Mouse (Mus musculus): ENCODE data around the gene Cgn.
"Not testable (repeated sequence)": the region's sequence is repeated elsewhere in the genome, so short reads cannot be mapped to it uniquely, and the experiment has no call there.

The Cgn gene

DNA sequence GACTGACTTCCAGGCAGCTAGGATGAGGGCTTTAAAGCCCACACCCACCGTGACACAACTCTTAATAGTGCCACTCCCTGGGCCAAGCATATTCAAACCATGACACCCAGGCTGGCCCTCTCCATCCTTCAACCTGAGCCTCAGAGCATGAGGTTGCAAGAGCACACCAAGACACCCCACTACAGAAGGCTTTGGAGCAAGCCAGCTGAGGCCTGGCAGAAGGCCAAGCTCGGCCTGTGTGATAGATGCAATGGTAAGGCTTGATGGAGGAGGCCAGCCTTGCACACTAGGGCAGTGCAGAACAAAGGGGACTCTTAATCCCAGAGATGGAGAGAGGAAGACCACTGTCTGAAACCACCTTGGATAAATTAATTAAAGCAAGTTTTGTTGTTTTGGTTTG, 3.2 kb upstream of the Cgn start:
- DNase-seq (ENCODE audit: low spot score): no peak

DNA sequence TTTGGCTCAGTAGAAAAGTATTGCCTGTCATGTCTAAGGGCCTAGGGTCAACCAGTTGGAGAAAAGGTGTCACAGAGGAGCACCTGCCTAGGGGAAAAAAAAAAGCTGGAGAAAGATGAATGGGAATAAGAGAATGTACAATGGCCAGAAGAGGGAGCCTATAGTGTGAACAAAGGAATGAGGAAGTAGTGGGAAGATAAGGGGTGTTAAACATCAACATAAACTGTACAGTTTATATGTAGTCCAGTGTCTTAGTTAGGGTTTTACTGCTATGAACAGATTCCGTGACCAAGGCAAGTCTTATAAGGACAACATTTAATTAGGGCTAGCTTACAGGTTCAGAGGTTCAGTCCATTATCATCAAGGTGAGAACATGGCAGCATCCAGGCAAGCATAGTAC, 2.8 kb upstream of the Cgn start:
- no peak for DNase-seq (ENCODE audit: low spot score)

DNA sequence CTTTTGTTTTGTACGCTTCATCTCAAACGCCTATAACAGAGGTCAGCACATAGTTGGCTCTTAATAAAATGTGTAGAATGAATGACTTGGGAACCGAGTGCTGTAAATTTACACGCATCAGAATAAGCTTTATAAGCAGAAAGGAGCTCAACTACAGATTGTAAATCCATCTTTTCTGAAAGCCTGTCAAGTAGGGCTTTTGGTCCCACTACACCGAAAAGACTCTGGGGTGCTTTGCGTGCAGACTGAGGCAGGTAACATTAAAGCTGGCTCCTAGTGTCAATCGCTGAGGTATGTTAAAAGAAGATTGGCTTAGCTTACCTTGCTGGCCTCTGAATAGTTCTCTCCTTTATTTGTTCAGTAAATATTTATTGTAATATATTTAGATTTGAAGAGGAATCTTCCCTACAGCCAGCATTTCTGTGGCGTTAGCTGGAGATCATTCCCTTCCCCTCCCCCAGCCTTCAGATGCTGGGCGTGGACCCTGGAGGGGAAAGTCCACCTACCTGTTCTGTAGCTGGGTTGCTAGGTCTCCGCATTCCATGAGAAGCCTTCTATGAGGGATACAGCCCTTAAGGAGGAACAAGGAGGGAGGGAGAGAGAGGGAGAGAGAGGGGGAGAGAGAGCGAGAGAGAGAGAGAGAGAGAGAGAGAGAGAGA, 959 bp upstream of the Cgn start:
- DNase-seq (ENCODE audit: low spot score): no peak

DNA sequence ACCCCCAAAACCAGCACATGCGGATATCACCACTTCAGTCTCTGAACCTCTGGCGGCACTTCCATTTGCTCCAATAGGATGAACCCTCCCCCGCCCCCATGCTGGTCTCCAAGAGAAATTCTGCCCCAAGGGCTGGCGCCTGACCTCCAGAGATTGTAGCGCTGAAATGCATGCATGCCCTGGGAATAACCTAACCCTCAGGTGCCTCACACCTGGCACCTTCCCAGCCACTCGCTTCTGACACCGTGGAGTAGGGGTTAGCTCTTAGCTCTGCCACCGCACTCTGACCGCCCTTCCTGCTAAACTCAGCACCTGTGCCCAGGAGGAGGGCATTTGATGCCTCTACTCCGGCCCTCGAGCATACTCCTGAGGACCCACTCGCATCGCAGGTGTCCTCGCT, 334 bp downstream of the Cgn start:
- no peak for DNase-seq (ENCODE audit: low spot score)

DNA sequence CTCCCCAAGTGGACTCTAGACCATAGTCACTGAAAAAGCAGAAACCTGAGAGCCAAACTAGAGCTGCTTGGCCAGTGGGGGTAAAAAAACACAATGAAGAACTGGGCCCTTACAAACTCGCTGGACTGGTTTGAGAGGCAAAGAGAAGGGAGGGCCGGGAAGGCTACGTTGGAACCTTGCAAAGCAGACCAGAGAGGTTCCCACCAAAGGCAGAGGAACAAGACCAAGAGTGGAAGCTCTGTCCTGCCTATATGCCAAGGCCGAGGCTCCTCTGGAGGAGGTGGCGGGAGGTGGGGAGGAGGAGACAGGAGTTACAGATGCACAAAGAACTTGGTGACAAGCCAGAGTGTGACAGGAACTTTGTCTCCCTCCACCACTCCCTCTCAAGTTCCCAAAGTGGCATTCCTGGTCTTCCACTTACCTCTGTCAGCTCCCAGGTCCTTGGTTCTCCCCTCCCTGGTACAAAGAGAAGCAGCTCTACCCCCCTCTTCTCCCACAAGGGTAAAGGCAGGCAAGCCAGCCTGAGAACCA, 2.1 kb downstream of the Cgn start:
- no peak for DNase-seq (ENCODE audit: low spot score)

DNA sequence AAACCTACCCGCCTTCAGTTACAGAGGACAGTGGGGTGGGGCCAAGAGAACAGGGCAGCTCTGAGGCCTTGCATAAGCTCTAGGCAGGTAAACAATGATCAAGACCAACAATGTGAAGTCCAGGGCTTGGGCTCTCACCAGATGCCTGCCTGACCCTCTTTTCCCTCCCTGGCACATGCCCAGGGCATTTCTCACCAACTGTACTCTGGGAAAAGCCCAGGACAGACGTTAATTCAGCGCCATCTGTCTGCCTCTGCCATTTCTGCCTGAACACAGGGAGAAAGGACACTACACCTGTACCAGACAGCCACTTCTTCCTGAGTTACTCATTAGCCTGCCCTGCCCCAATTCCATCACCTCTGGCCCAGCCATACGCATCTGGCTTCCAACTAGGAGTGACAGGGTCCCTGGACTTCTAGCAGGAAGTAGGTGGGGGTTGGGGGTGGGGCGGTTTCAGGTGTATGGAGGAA, 2.8 kb downstream of the Cgn start:
- no peak for DNase-seq (ENCODE audit: low spot score)

DNA sequence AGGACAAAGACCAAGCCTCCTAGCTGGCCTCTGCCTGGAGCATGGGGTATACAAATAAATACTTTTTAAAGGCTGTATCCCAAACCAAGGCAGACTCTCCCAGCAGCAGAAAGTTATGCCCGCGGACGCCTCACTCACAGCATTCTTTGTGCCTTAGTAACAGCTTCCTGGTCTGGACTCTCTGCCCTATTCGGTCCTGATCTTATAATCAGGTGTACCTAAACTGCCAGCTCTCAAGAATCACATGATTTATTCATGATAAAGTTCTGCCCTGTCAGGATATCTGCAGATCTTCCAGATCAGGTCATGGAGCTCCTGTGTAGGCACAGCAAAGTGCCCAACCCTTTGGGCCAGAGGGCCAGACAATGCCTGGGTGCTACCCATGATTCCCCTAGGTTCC, 3.4 kb downstream of the Cgn start:
- no peak for DNase-seq (ENCODE audit: low spot score)

DNA sequence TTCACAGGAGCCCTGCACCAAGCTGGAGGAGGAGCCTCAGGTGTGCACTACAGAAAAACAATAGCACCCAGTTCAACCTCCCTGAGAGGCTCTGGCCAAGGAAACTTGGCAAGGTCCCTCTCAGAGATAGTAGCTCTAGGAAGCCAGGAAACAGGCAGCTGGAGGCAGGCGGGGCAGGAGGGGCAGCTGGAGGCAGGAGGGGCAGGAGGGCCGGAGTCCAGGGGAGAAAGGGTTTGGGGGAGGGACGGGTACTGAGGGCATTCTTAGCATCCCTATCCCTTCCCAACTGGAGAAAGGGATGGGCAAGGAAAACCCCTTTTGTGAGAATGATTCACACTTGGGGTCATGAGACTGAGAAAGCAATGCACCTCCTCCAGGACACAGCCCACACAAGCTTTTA, 4.9 kb downstream of the Cgn start:
- no peak for DNase-seq (ENCODE audit: low spot score)

DNA sequence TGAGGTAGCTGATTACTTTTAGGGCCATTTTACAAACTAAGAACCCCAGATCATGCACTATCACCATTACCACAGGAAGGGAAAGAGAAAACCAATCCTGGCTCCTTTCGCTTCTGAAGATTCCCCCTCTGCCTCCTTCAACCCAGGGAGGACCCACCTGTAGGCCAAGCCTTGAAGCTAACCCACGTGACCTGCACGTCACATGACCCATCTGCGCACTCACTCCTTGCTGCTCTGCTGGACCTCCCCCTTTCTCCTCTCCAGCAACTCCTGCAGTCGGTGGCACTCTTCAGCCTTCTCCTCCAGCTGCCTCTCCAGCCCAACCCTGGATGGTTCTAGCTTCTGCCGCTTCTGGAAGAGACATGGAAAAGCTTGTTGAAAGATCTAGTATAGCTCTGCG, 10.4 kb downstream of the Cgn start:
- DNase-seq (ENCODE audit: low spot score): no peak

DNA sequence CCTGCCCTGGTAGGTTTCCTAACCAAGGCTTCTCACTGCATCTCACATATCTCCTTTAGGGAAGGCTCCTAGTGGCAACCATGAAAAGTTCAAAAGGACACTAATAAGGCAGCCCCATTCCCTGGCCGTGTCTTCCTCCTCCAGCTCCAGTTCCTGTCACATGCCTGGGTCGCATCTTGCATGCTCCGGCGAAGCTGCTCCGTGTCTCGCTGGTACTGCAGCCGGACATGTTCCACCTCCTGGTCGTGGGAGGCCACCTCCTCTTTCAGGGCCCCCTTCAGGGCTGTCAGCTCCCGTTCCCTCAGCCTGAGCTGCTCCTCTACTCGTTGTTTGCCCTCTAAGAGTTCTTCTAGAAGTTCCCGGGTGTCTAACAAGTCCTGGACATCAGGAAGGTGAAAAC, 12.3 kb downstream of the Cgn start:
- DNase-seq (ENCODE audit: low spot score): no peak

DNA sequence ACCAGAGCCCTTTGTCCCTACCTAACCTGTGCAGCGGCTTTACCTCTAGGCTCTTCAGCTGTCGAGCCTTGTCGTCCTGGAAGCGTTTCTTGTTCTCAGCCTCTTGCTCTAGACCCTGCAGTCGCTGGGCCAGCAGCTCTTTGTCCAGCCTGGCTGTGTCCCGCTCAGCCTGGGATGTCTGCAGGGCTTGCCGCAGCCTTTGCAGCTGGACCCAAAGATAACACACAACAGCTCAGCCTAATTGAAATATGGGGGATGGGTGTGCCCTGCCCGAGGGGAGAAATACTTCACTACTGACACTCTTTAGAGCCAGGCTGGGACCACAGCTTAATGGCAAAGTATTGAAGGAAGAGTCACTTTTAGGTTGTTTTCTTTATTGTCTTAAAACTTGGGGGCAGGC, 20.8 kb downstream of the Cgn start:
- DNase-seq (ENCODE audit: low spot score): not testable (repeated sequence)

DNA sequence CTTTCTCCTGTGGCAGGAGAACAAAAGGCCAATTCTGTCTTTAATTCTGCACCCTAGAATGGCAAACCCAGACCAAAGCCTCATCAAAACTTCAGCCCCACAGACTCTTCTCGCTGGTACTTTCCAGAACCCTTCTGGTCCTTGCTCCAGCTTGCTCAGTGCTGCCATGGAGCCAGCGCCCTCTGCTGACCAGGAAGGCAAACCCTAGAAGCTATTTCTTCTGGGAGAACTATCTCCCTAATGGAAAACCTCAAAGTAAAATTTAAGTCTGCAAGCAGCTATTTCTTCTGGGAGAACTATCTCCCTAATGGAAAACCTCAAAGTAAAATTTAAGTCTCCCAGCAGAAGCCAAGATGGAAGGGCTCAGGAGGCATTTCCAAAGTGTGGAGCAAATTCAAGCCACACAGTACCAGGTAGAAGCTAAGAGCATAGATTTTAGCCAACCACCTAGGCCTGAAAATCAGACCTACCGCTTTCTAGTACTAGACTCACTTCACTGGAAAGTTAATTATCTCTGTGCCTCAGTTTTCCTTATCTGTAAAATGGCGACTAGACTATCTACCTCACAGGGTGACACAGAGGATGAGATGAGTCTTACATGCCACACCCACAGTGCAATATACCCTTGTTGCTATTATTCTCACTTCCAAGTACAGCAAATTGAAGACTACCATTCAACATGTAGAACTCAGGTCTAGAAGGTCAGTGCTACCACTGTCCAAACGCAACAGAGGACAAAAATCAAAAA, 21.6 kb downstream of the Cgn start:
- not testable (repeated sequence) for DNase-seq (ENCODE audit: low spot score)

DNA sequence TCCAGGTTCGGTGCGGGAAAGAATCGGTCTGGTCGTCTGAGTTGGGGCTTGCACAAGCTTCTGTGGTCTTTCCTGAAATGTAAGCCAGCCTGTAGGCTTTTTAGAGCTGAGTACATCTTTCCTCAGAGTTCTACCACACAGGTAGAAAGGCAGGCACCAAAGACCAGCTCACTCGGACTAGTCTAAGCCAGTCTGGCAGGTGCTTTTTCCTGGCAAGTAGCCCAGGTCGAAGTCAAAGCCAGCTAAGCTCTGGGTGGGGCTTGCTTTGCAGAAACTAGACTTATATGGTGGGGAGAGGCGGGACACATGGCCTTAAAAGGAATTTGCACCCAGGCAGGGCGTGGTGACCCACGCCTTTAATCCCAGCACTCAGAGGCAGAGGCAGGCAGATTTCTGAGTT, 27.9 kb downstream of the Cgn start:
- not testable (repeated sequence) for DNase-seq (ENCODE audit: low spot score)

DNA sequence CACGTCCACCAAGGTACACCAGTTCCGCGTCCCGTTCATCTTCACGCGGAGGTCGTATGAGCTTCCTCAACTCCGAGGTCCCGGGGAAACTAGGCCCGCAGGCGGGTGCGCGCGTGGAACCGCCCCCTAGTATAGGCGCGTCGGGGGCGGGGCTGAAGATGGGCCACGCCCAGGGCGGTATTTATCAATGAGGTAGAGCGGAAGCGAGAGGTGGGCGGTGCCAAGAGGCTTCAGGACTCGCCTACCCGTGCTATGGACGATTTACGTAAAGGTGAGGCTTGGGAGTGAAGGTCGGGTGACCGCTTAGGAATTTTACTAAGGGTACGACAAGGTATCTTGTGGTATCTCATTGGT, 28.3 kb downstream of the Cgn start:
- not testable (repeated sequence) for DNase-seq (ENCODE audit: low spot score)

DNA sequence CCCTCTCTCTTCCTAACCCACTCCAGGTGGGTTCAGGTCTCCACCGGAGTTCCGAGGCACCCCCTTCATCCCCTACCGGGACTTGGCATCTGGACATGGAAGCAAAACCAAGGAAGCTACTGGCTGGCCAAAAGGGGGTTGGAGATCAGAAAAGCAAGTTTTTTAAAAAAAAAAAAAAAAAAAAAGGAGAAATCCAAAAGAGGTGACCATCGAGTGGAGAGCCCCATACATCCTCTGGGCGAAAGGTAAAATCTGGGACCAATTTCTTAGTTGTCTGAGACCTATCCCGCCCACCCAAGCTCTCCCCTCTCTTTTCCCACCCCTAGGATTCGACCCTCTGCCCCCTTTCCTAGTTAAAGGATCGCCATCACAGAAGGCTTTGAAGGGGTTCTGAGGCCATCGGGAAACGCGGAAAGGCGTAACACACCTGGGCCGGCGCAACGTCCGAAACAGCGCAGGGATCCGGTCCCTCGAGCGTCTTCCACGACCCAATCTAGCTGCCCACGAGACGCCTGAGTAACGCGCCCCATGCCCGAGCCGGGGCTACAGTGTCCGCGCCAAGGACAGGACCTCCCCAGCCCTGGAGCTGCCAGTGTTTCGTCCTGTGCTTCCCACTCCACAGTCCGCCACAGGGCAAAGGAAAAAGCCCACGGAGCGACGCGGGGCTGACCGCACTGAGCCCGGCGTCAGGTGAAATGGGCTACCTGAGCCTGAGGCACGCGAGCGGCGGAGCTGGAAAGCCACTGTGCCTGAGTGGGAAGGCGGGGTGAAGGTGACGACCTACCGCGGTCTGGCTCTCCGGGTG, 28.8 kb downstream of the Cgn start:
- not testable (repeated sequence) for DNase-seq (ENCODE audit: low spot score)

DNA sequence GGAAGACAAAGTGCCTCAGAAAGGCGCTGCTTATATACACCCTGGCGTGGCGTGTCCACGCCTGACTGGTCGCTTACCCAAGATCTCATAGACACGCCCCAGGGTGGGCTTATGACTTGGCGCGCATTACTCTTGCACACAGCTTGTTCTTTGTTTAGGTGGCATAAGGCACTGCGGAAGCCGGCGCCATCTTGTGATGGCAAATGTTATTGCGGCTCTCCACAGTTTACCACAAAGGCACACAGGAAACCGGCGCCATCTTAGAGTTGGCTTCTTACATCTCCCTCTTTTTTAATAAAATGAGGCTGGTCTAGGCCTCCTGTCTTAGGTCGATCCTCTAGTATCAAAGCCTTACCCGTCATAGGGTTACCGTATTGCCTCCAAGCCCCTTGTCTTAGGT, 40.6 kb downstream of the Cgn start:
- no peak for DNase-seq (ENCODE audit: low spot score)

DNA sequence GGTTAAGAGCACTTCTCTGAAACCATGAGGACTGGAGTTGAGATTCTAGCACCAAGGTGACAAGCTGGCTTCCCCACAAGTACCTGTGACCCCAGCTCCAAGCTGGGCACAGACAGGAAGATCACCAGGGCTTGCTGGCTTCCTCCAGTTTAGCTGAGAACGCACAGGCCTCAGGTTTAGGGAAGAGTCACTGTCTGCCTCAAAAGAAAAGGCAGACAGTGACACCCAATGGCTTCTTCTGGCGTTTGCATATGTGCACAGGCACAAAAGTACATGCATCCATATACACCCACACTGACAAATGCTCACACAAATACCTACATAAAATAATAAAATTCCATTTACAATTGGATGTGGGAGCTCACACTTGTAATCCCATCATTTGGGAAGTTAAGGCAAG, 62.7 kb downstream of the Cgn start:
- not testable (repeated sequence) for DNase-seq (ENCODE audit: low spot score)

DNA sequence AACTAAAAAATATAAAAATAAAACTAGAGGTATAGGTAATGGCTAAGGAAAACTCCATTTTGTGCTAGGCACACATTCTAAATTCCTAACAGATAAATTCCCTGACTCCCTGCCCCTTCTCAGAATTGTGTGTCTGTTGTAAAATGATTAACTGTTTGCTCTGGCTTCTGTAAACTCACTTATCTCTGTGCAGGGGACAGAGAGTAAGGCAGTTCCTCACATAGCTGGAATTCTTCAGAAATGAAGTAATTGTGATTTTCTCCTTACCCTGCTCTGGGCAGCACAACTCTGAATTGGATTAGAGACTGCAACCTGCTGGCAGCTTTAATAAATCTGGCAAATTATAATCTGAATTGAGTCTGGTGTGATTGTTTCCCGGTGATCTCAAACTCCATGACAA, 68.0 kb downstream of the Cgn start:
- not testable (repeated sequence) for DNase-seq (ENCODE audit: low spot score)

DNA sequence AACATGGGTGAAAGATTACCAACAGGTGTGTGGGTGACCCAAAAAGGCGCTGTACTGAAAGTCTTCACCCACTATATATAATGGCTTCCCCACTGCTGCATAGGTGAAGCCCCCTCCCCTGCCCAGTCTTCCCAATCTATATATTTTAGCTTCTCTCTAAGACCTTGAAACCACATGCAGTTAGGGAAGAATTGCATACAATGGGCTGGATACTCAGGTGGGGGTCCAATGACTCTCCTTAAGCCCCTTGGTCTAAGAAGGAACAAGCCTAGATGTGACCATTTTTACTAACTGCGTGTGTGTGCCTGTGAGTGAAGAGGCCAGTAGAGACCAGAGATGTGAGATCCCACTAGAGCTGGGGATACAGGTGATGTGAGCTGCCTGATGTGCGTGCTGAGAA, 72.9 kb downstream of the Cgn start:
- DNase-seq (ENCODE audit: low spot score): not testable (repeated sequence)

DNA sequence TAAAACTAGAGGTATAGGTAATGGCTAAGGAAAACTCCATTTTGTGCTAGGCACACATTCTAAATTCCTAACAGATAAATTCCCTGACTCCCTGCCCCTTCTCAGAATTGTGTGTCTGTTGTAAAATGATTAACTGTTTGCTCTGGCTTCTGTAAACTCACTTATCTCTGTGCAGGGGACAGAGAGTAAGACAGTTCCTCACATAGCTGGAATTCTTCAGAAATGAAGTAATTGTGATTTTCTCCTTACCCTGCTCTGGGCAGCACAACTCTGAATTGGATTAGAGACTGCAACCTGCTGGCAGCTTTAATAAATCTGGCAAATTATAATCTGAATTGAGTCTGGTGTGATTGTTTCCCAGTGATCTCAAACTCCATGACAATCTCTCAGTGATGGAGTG, 75.7 kb downstream of the Cgn start:
- DNase-seq (ENCODE audit: low spot score): not testable (repeated sequence)

Measured in spleen, adult 12 weeks (tissue).